Mouse (Mus musculus) forebrain, embryonic 12.5 days (tissue): ENCODE measurements around the gene Frmd5. TPM values are rescaled to one million over a fixed set of nuclear protein-coding genes. Genes with fewer than 3 reads are reported as not detected.
A peak's percentile ranks its signal among the peaks of the same experiment; 100 is the strongest.

ENCODE experiments used
- ATAC-seq: fragments of 200-750 bp; cut with Nextera tagmentation; 2 replicates; pipeline ENCODE4 v1.8.0; 2017; ENCODE audit warnings: moderate TSS enrichment; ENCODE audit not compliant: low FRiP score
- H3K27ac ChIP-seq: fragments of 300-500 bp; sonication (generic); 2 replicates; pipeline ENCODE4 v1.5.1; 2016; ENCODE audit warnings: mild to moderate bottlenecking
- H3K27me3 ChIP-seq: fragments of 300-500 bp; sonication (generic); 2 replicates; pipeline ENCODE4 v1.6.1; 2016; ENCODE audit warnings: mild to moderate bottlenecking
- H3K36me3 ChIP-seq: fragments of 300-500 bp; sonication (generic); replicated peaks from 2 replicates; pipeline ENCODE4 v1.6.1; 2016; ENCODE audit warnings: mild to moderate bottlenecking
- H3K4me1 ChIP-seq: fragments of 300-500 bp; sonication (generic); 2 replicates; pipeline ENCODE4 v1.6.1; 2016
- H3K4me2 ChIP-seq: fragments of 300-500 bp; sonication (generic); 2 replicates; pipeline ENCODE4 v1.6.1; 2016; ENCODE audit warnings: mild to moderate bottlenecking, moderate library complexity
- H3K4me3 ChIP-seq: fragments of 300-500 bp; sonication (generic); replicated peaks from 2 replicates; pipeline ENCODE4 v1.5.1; 2016; ENCODE audit warnings: mild to moderate bottlenecking
- H3K9ac ChIP-seq: fragments of 300-500 bp; sonication (generic); 2 replicates; pipeline ENCODE4 v1.6.1; 2016; ENCODE audit warnings: mild to moderate bottlenecking
- H3K9me3 ChIP-seq: fragments of 300-500 bp; sonication (generic); 2 replicates; pipeline ENCODE4 v1.6.1; 2016
- WGBS: fragments of 180-500 bp; shearing (Covaris S2); methylation state at CpG from one replicate; pipeline ENCODE4 v1.1.7; 2016; 5-methylcytosine and 5-hydroxymethylcytosine counted together
- polyA plus RNA-seq: library from polyadenylated mRNA; unstranded; fragments of >200 nt; fragmentation: Nextera tagmentation; extraction: Ambion mirVana; gene quantifications from 2 replicates; pipeline ENCODE4 v1.2.1, GENCODE M21; 2016

Gene Frmd5
- polyA plus RNA-seq, 1 experiment from 2014 or later = 30.8 TPM

GRCm38 (mm10) chr2:121632091-121632490 is 174.8 kb downstream of the Frmd5 start:
- H3K4me3 ChIP-seq = no peak overlapping the region
- ATAC-seq = no peak
- H3K27me3 ChIP-seq = no peaks in the 10 kb centered on the region
- no peak overlapping the region for H3K4me2 ChIP-seq
- H3K4me1 ChIP-seq = 0 out of 2 replicates have a peak, but pooled peaks cover 2% of the 10 kb centered on the region
- no peaks in the 10 kb centered on the region for H3K36me3 ChIP-seq
- WGBS = 76% methylated on average over 4 of the region's 4 CpGs
- no peaks in the 10 kb centered on the region for H3K9me3 ChIP-seq
- no peak overlapping the region for H3K27ac ChIP-seq
- no peak overlapping the region for H3K9ac ChIP-seq

GRCm38 (mm10) chr2:121630286-121630685 is 176.6 kb downstream of the Frmd5 start:
- ATAC-seq = no peak
- no peak overlapping the region for H3K27ac ChIP-seq

GRCm38 (mm10) chr2:121628290-121628689 is 178.6 kb downstream of the Frmd5 start:
- no peaks in the 10 kb centered on the region for H3K36me3 ChIP-seq
- H3K27ac ChIP-seq = no peak overlapping the region
- H3K27me3 ChIP-seq = no peaks in the 10 kb centered on the region
- 0 out of 2 replicates have a peak, but pooled peaks cover 2% of the 10 kb centered on the region for H3K4me1 ChIP-seq
- H3K4me2 ChIP-seq = no peak overlapping the region
- H3K9ac ChIP-seq = no peak overlapping the region
- ATAC-seq = no peak
- H3K4me3 ChIP-seq = no peak overlapping the region
- H3K9me3 ChIP-seq = no peaks in the 10 kb centered on the region
- WGBS = 74% methylated on average over 10 of the region's 10 CpGs

More at GRCm38 (mm10) chr2:121630286-121630685, 176.6 kb downstream of the Frmd5 start:
- Histone ChIP-seq H3K36me3 (no peaks in the 10 kb centered on the region), H3K9ac (no peak overlapping the region), H3K4me2 (no peak overlapping the region), H3K4me1 (0 out of 2 replicates have a peak, but pooled peaks cover 2% of the 10 kb centered on the region), H3K4me3 (no peak overlapping the region), H3K27me3 (no peaks in the 10 kb centered on the region), H3K9me3 (no peaks in the 10 kb centered on the region)
- 76% methylated on average over 5 of the region's 5 CpGs for WGBS

GRCm38 (mm10) chr2:121625901-121626300 is 181.0 kb downstream of the Frmd5 start:
- H3K9ac ChIP-seq = no peak overlapping the region
- peaks cover 14% of the 10 kb centered on the region for H3K4me1 ChIP-seq
- H3K36me3 ChIP-seq = no peaks in the 10 kb centered on the region
- no peak overlapping the region for H3K4me3 ChIP-seq
- H3K9me3 ChIP-seq = no peaks in the 10 kb centered on the region
- no peaks in the 10 kb centered on the region for H3K27me3 ChIP-seq
- 95% methylated on average over 3 of the region's 3 CpGs for WGBS
- no peak overlapping the region for H3K27ac ChIP-seq
- no peak overlapping the region for H3K4me2 ChIP-seq
- no peak for ATAC-seq

GRCm38 (mm10) chr2:121621262-121622163 is 185.4 kb downstream of the Frmd5 start:
- no peak overlapping the region for H3K9ac ChIP-seq
- no peak overlapping the region for H3K4me2 ChIP-seq
- peak overlapping the region; percentile 63 for H3K27ac ChIP-seq
- peaks cover 18% of the 10 kb centered on the region for H3K4me1 ChIP-seq
- WGBS = 30% methylated on average over 13 of the region's 13 CpGs
- H3K9me3 ChIP-seq = no peaks in the 10 kb centered on the region
- H3K27me3 ChIP-seq = no peaks in the 10 kb centered on the region
- H3K4me3 ChIP-seq = no peak overlapping the region
- ATAC-seq = peak; percentile 68
- no peaks in the 10 kb centered on the region for H3K36me3 ChIP-seq

- Histone ChIP-seq H3K4me1 (peaks cover 18% of the 10 kb centered on the region), H3K27ac (peak overlapping the region; percentile 63), H3K9me3 (no peaks in the 10 kb centered on the region), H3K9ac (no peak overlapping the region), H3K36me3 (no peaks in the 10 kb centered on the region), H3K4me2 (no peak overlapping the region), H3K4me3 (no peak overlapping the region), H3K27me3 (no peaks in the 10 kb centered on the region)
- WGBS = 32% methylated on average over 7 of the region's 7 CpGs
- peak; percentile 14; the same call in 1 of the 2 replicates for ATAC-seq
Observed at GRCm38 (mm10) chr2:121620582-121621261, 186.2 kb downstream of the Frmd5 start.

GRCm38 (mm10) chr2:121615199-121615559 is 191.7 kb downstream of the Frmd5 start:
- H3K4me3 ChIP-seq = no peak overlapping the region
- H3K27ac ChIP-seq = no peak overlapping the region
- H3K4me2 ChIP-seq = no peak overlapping the region
- no peak for ATAC-seq
- H3K27me3 ChIP-seq = no peaks in the 10 kb centered on the region
- H3K4me1 ChIP-seq = peaks cover 22% of the 10 kb centered on the region
- H3K9ac ChIP-seq = no peak overlapping the region
- H3K36me3 ChIP-seq = no peaks in the 10 kb centered on the region
- WGBS = 86% methylated on average over 7 of the region's 7 CpGs
- H3K9me3 ChIP-seq = no peaks in the 10 kb centered on the region

GRCm38 (mm10) chr2:121614483-121615198 is 192.2 kb downstream of the Frmd5 start:
- Histone ChIP-seq H3K36me3 (no peaks in the 10 kb centered on the region), H3K9ac (no peak overlapping the region), H3K4me2 (no peak overlapping the region), H3K9me3 (no peaks in the 10 kb centered on the region), H3K27ac (no peak overlapping the region), H3K4me3 (no peak overlapping the region), H3K27me3 (no peaks in the 10 kb centered on the region), H3K4me1 (peaks cover 28% of the 10 kb centered on the region)
- no peak for ATAC-seq
- 90% methylated on average over 9 of the region's 9 CpGs for WGBS

- Histone ChIP-seq H3K4me1 (peaks cover 28% of the 10 kb centered on the region), H3K4me3 (no peak overlapping the region), H3K4me2 (no peak overlapping the region), H3K9me3 (no peaks in the 10 kb centered on the region), H3K27ac (no peak overlapping the region), H3K36me3 (no peaks in the 10 kb centered on the region), H3K9ac (no peak overlapping the region), H3K27me3 (no peaks in the 10 kb centered on the region)
- ATAC-seq = 0 out of 2 replicates have a peak, but pooled peaks have one; percentile 20
- 58% methylated on average over 5 of the region's 5 CpGs for WGBS
Observed at GRCm38 (mm10) chr2:121612112-121612511, 194.8 kb downstream of the Frmd5 start.

- Histone ChIP-seq H3K27me3 (no peaks in the 10 kb centered on the region), H3K36me3 (no peaks in the 10 kb centered on the region), H3K9me3 (no peaks in the 10 kb centered on the region), H3K4me3 (no peak overlapping the region), H3K4me1 (peaks cover 28% of the 10 kb centered on the region), H3K9ac (no peak overlapping the region; the same call in 1 of the 2 replicates), H3K27ac (no peak overlapping the region), H3K4me2 (no peak overlapping the region)
- peak; percentile 17; the same call in 1 of the 2 replicates for ATAC-seq
- WGBS = 75% methylated on average over 17 of the region's 17 CpGs
Observed at GRCm38 (mm10) chr2:121610008-121610884, 196.6 kb downstream of the Frmd5 start.

- peaks cover 28% of the 10 kb centered on the region for H3K4me1 ChIP-seq
- no peak overlapping the region for H3K4me2 ChIP-seq
- H3K4me3 ChIP-seq = no peak overlapping the region
- no peak for ATAC-seq
- no peaks in the 10 kb centered on the region for H3K9me3 ChIP-seq
- H3K9ac ChIP-seq = no peak overlapping the region
- no peaks in the 10 kb centered on the region for H3K36me3 ChIP-seq
- H3K27ac ChIP-seq = no peak overlapping the region
- 90% methylated on average over 11 of the region's 11 CpGs for WGBS
- no peaks in the 10 kb centered on the region for H3K27me3 ChIP-seq
Observed at GRCm38 (mm10) chr2:121609141-121609724, 197.7 kb downstream of the Frmd5 start.
